Mouse (Mus musculus): ENCODE data around the gene Esrrg.

DNA sequence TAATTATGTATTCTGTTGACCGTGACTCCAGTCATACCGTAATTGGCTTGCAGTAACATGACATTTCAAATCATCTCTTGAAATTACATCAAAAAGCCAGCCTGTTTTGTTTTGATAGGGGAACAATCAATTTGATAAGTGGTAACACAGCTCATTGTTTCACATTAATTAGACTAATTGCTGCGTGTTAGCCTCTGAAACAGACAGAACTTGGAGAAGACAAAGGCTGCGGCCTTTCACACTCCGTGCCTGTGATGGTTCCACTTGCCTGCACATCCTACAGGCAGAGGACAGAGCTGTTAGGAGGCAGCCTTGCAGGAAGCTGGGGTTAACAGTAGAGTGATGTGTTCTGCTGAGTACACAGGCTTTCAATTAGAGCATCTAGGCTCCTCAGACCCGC lies 309.7 kb downstream of the Esrrg start:
- TF ChIP-seq CTCF (IDR thresholded peaks at IDR 0.05; ENCODE audit: control insufficient read depth, insufficient read depth, insufficient read length) (no peak), USF1 (IDR thresholded peaks at IDR 0.05; ENCODE audit: low read depth) (no peak), MYOG (IDR thresholded peaks at IDR 0.05; ENCODE audit: control insufficient read depth, extremely low read depth, insufficient read length) (no peak), MAX (IDR thresholded peaks at IDR 0.05) (no peak)

Data from C2C12 (cell line).